Mouse (Mus musculus): ENCODE data around the gene Ap3m1. TPM values are rescaled to one million over a fixed set of nuclear protein-coding genes. Genes with fewer than 3 reads are reported as not detected.

The Ap3m1 gene
- polyA plus RNA-seq, 1 experiment, result 0.28 TPM

GRCm38 (mm10) chr14:20997548-20997947, 54.8 kb downstream of the Ap3m1 start:
- Histone ChIP-seq H3K4me3 (replicated peaks) (no peak overlapping the region), H3K36me3 (ENCODE audit: control insufficient read depth) (peaks cover 20% of the 10 kb centered on the region), H3K9me3 (ENCODE audit: control insufficient read depth, low read length) (no peaks in the 10 kb centered on the region), H3K4me1 (ENCODE audit: control insufficient read depth) (peaks cover 13% of the 10 kb centered on the region), H3K27me3 (ENCODE audit: control insufficient read depth) (no peaks in the 10 kb centered on the region)
- TF ChIP-seq TAL1 (IDR thresholded peaks at IDR 0.05; ENCODE audit: low read length) (no peak), GATA1 (IDR thresholded peaks at IDR 0.05; ENCODE audit: low read length) (no peak)

GRCm38 (mm10) chr14:20996361-20996760, 55.9 kb downstream of the Ap3m1 start:
- no peaks in the 10 kb centered on the region for H3K27me3 ChIP-seq (ENCODE audit: control insufficient read depth)
- H3K9me3 ChIP-seq (ENCODE audit: control insufficient read depth, low read length), result no peaks in the 10 kb centered on the region; the same call in 1 of the 2 replicates
- H3K4me1 ChIP-seq (ENCODE audit: control insufficient read depth), result peaks cover 13% of the 10 kb centered on the region
- H3K4me3 ChIP-seq (replicated peaks), result no peak overlapping the region
- H3K36me3 ChIP-seq (ENCODE audit: control insufficient read depth), result peaks cover 26% of the 10 kb centered on the region
- TF ChIP-seq TAL1 (IDR thresholded peaks at IDR 0.05; ENCODE audit: low read length), result no peak
- no peak for TF ChIP-seq GATA1 (IDR thresholded peaks at IDR 0.05; ENCODE audit: low read length)

- peaks cover 13% of the 10 kb centered on the region for H3K4me1 ChIP-seq (ENCODE audit: control insufficient read depth)
- no peaks in the 10 kb centered on the region; the same call in 1 of the 2 replicates for H3K9me3 ChIP-seq (ENCODE audit: control insufficient read depth, low read length)
- peaks cover 23% of the 10 kb centered on the region for H3K36me3 ChIP-seq (ENCODE audit: control insufficient read depth)
- H3K27me3 ChIP-seq (ENCODE audit: control insufficient read depth), result no peaks in the 10 kb centered on the region
- TF ChIP-seq GATA1 (IDR thresholded peaks at IDR 0.05; ENCODE audit: low read length) (no peak), TAL1 (IDR thresholded peaks at IDR 0.05; ENCODE audit: low read length) (no peak)
- H3K4me3 ChIP-seq (replicated peaks), result no peak overlapping the region
Observed at GRCm38 (mm10) chr14:20995497-20995896, 56.8 kb downstream of the Ap3m1 start.

GRCm38 (mm10) chr14:20994475-20994874, 57.8 kb downstream of the Ap3m1 start:
- no peak overlapping the region for H3K4me3 ChIP-seq (replicated peaks)
- H3K9me3 ChIP-seq (ENCODE audit: control insufficient read depth, low read length), result no peaks in the 10 kb centered on the region; the same call in 1 of the 2 replicates

GRCm38 (mm10) chr14:20993067-20993691, 59.1 kb downstream of the Ap3m1 start:
- Histone ChIP-seq H3K9me3 (ENCODE audit: control insufficient read depth, low read length) (no peaks in the 10 kb centered on the region; the same call in 1 of the 2 replicates), H3K36me3 (ENCODE audit: control insufficient read depth) (peaks cover 25% of the 10 kb centered on the region), H3K4me1 (ENCODE audit: control insufficient read depth) (peaks cover 13% of the 10 kb centered on the region), H3K27me3 (ENCODE audit: control insufficient read depth) (no peaks in the 10 kb centered on the region), H3K4me3 (replicated peaks) (no peak overlapping the region)
- TF ChIP-seq TAL1 (IDR thresholded peaks at IDR 0.05; ENCODE audit: low read length), result no peak
- TF ChIP-seq GATA1 (IDR thresholded peaks at IDR 0.05; ENCODE audit: low read length), result no peak

More at GRCm38 (mm10) chr14:20994475-20994874, 57.8 kb downstream of the Ap3m1 start:
- Histone ChIP-seq H3K4me1 (ENCODE audit: control insufficient read depth) (peaks cover 13% of the 10 kb centered on the region), H3K36me3 (ENCODE audit: control insufficient read depth) (peaks cover 24% of the 10 kb centered on the region), H3K27me3 (ENCODE audit: control insufficient read depth) (no peaks in the 10 kb centered on the region)
- TF ChIP-seq GATA1 (IDR thresholded peaks at IDR 0.05; ENCODE audit: low read length), result no peak
- TF ChIP-seq TAL1 (IDR thresholded peaks at IDR 0.05; ENCODE audit: low read length), result no peak

GRCm38 (mm10) chr14:20991492-20991891, 60.8 kb downstream of the Ap3m1 start:
- H3K4me1 ChIP-seq (ENCODE audit: control insufficient read depth), result peaks cover 12% of the 10 kb centered on the region
- H3K36me3 ChIP-seq (ENCODE audit: control insufficient read depth), result peaks cover 34% of the 10 kb centered on the region
- H3K27me3 ChIP-seq (ENCODE audit: control insufficient read depth), result no peaks in the 10 kb centered on the region
- no peaks in the 10 kb centered on the region; the same call in 1 of the 2 replicates for H3K9me3 ChIP-seq (ENCODE audit: control insufficient read depth, low read length)
- no peak for TF ChIP-seq TAL1 (IDR thresholded peaks at IDR 0.05; ENCODE audit: low read length)
- no peak for TF ChIP-seq GATA1 (IDR thresholded peaks at IDR 0.05; ENCODE audit: low read length)
- H3K4me3 ChIP-seq (replicated peaks), result no peak overlapping the region

GRCm38 (mm10) chr14:20985482-20985881, 66.8 kb downstream of the Ap3m1 start:
- TF ChIP-seq TAL1 (IDR thresholded peaks at IDR 0.05; ENCODE audit: low read length) (no peak), GATA1 (IDR thresholded peaks at IDR 0.05; ENCODE audit: low read length) (no peak)
- Histone ChIP-seq H3K4me1 (ENCODE audit: control insufficient read depth) (no peaks in the 10 kb centered on the region), H3K36me3 (ENCODE audit: control insufficient read depth) (peaks cover 43% of the 10 kb centered on the region), H3K27me3 (ENCODE audit: control insufficient read depth) (no peaks in the 10 kb centered on the region), H3K9me3 (ENCODE audit: control insufficient read depth, low read length) (no peaks in the 10 kb centered on the region), H3K4me3 (replicated peaks) (no peak overlapping the region)

GRCm38 (mm10) chr14:20983832-20984231, 68.5 kb downstream of the Ap3m1 start:
- Histone ChIP-seq H3K36me3 (ENCODE audit: control insufficient read depth) (peaks cover 43% of the 10 kb centered on the region), H3K4me1 (ENCODE audit: control insufficient read depth) (no peaks in the 10 kb centered on the region), H3K9me3 (ENCODE audit: control insufficient read depth, low read length) (no peaks in the 10 kb centered on the region), H3K27me3 (ENCODE audit: control insufficient read depth) (no peaks in the 10 kb centered on the region), H3K4me3 (replicated peaks) (no peak overlapping the region)
- TF ChIP-seq GATA1 (IDR thresholded peaks at IDR 0.05; ENCODE audit: low read length) (no peak), TAL1 (IDR thresholded peaks at IDR 0.05; ENCODE audit: low read length) (no peak)

Other genes starting within 250 kb of the Ap3m1 start
- gene Plau, start 215.8 kb downstream of the Ap3m1 start, polyA plus RNA-seq (2012), result not detected in 2 replicates
- gene Vcl, start 123.1 kb downstream of the Ap3m1 start, polyA plus RNA-seq (2012), result 0.21 and 0.43 TPM in 2 replicates
- gene Adk, start 66 bp upstream of the Ap3m1 start, polyA plus RNA-seq (2012), result 0.38 and 1.0 TPM in 2 replicates

Measured in erythroblast, embryonic 14.5 days (primary cell).